Mouse (Mus musculus) liver, adult 2 months (tissue): ENCODE measurements around the gene Emc9. TPM values are rescaled to one million over a fixed set of nuclear protein-coding genes. Genes with fewer than 3 reads are reported as not detected.

Experiments used
- DNase-seq: peaks from one replicate; pipeline ENCODE4 v3.0.0-alpha.2; 2011; ENCODE audit warnings: low read depth, low spot score; ENCODE audit errors: extremely low read depth
- H3K27ac ChIP-seq: fragments of 200-500 bp; replicated peaks from 2 replicates; pipeline ENCODE4 v1.5.1; 2012; ENCODE audit warnings: low read depth, mild to moderate bottlenecking, control low read depth, inconsistent platforms, low read length; ENCODE audit not compliant: insufficient read depth
- H3K27me3 ChIP-seq: fragments of 200-500 bp; 2 replicates; pipeline ENCODE4 v1.6.1; 2012; ENCODE audit warnings: mild to moderate bottlenecking, moderate library complexity, low read length, inconsistent platforms; ENCODE audit not compliant: control insufficient read depth, insufficient read depth
- H3K36me3 ChIP-seq: fragments of 200-500 bp; 2 replicates; pipeline ENCODE4 v1.6.1; 2012; ENCODE audit warnings: low read length, inconsistent platforms; ENCODE audit not compliant: control insufficient read depth, insufficient read depth
- H3K4me1 ChIP-seq: fragments of 200-500 bp; 2 replicates; pipeline ENCODE4 v1.6.1; 2011; ENCODE audit warnings: low read length; ENCODE audit not compliant: control insufficient read depth, insufficient read depth
- H3K4me3 ChIP-seq: fragments of 200-500 bp; 2 replicates; pipeline ENCODE4 v1.5.1; 2011; ENCODE audit warnings: low read depth, mild to moderate bottlenecking, control low read depth, low read length, moderate library complexity; ENCODE audit not compliant: insufficient read depth
- H3K79me2 ChIP-seq: fragments of 200-500 bp; 2 replicates; pipeline ENCODE4 v1.6.1; 2012; ENCODE audit warnings: inconsistent platforms, mild to moderate bottlenecking, low read length, moderate library complexity; ENCODE audit not compliant: control insufficient read depth, insufficient read depth
- H3K9ac ChIP-seq: fragments of 200-500 bp; 2 replicates; pipeline ENCODE4 v1.6.1; 2012; ENCODE audit warnings: low read depth, mild to moderate bottlenecking, control low read depth, inconsistent platforms, low read length
- CTCF ChIP-seq: fragments of 200-500 bp; IDR thresholded peaks from 2 replicates; pipeline ENCODE4 v1.5.1; 2011; ENCODE audit warnings: low read depth, low read length, control low read depth
- POLR2A ChIP-seq: fragments of 200-500 bp; IDR thresholded peaks from 2 replicates; pipeline ENCODE4 v1.6.1; 2011; ENCODE audit warnings: low read length, control low read depth; ENCODE audit not compliant: insufficient read depth; ENCODE audit errors: extremely low read depth
- whole genome bisulfite sequencing: fragments of 180-500 bp; shearing (Covaris S2); methylation state at CpG from one replicate; pipeline ENCODE4 v1.1.7; 2018; 5-methylcytosine and 5-hydroxymethylcytosine counted together
- polyA plus RNA-seq: library from polyadenylated mRNA; depleted of rRNA; stranded (reverse); fragments of >200 nt; gene quantifications from 2 replicates; pipeline ENCODE4 v1.2.3, GENCODE M21; 2012
- total RNA-seq: library from RNA; depleted of rRNA; stranded (reverse); fragments of >200 nt; gene quantifications from 2 replicates; pipeline ENCODE4 v1.2.3, GENCODE M21; 2014

Gene Emc9
- total and polyA plus RNA-seq, 2 experiments, result 36.1 to 57.2 TPM

GRCm38 (mm10) chr14:55579511-55580496, 5.3 kb downstream of the Emc9 start:
- H3K4me1 ChIP-seq, result peaks cover 2% of the 10 kb centered on the region
- no peak overlapping the region for H3K27ac ChIP-seq
- H3K79me2 ChIP-seq, result 0 out of 2 replicates have a peak, but pooled peaks cover 9% of the 10 kb centered on the region
- 93% methylated on average over 23 of the region's 23 CpGs for WGBS
- TF ChIP-seq POLR2A (no peak), CTCF (no peak)
- no peak overlapping the region for H3K4me3 ChIP-seq
- peaks cover 10% of the 10 kb centered on the region; the same call in 1 of the 2 replicates for H3K36me3 ChIP-seq
- no peak overlapping the region for H3K9ac ChIP-seq
- H3K27me3 ChIP-seq, result no peaks in the 10 kb centered on the region
- no peak for DNase-seq

GRCm38 (mm10) chr14:55578668-55579269, 6.3 kb downstream of the Emc9 start:
- 10% methylated on average over 6 of the region's 6 CpGs for WGBS
- Histone ChIP-seq H3K4me3 (peak overlapping the region; percentile 81), H3K79me2 (0 out of 2 replicates have a peak, but pooled peaks cover 9% of the 10 kb centered on the region), H3K36me3 (peaks cover 10% of the 10 kb centered on the region; the same call in 1 of the 2 replicates), H3K4me1 (peaks cover 2% of the 10 kb centered on the region), H3K27ac (peak overlapping the region; percentile 89), H3K27me3 (no peaks in the 10 kb centered on the region), H3K9ac (peak overlapping the region; percentile 89)
- peak; percentile 63 for DNase-seq
- TF ChIP-seq POLR2A, result no peak
- no peak for TF ChIP-seq CTCF

- H3K9ac ChIP-seq, result peak within 1 kb of the TSS; percentile 89
- peak within 1 kb of the TSS; percentile 89 for H3K27ac ChIP-seq
- 0 out of 2 replicates have a peak, but pooled peaks cover 9% of the 10 kb centered on the region for H3K79me2 ChIP-seq
- peak; percentile 84 for DNase-seq
- TF ChIP-seq CTCF (no peak), POLR2A (peak; percentile 60; the same call in 1 of the 2 replicates)
- peak within 1 kb of the TSS; percentile 81 for H3K4me3 ChIP-seq
- under 1% methylated on average over 32 of the region's 32 CpGs for WGBS
- peaks cover 2% of the 10 kb centered on the region for H3K4me1 ChIP-seq
- H3K36me3 ChIP-seq, result peaks cover 10% of the 10 kb centered on the region; the same call in 1 of the 2 replicates
- H3K27me3 ChIP-seq, result no peaks in the 10 kb centered on the region
Observed at GRCm38 (mm10) chr14:55577871-55578667, 7.0 kb downstream of the Emc9 start, which contains the start of gene Psme1. Psme1 (plus strand) TSS chr14:55578123.

- Histone ChIP-seq H3K79me2 (0 out of 2 replicates have a peak, but pooled peaks cover 9% of the 10 kb centered on the region), H3K36me3 (peaks cover 7% of the 10 kb centered on the region; the same call in 1 of the 2 replicates), H3K27me3 (no peaks in the 10 kb centered on the region), H3K27ac (peak overlapping the region; percentile 85; the same call in 1 of the 2 replicates), H3K4me1 (peaks cover 2% of the 10 kb centered on the region), H3K9ac (peak overlapping the region; percentile 17; the same call in 1 of the 2 replicates), H3K4me3 (peak overlapping the region; percentile 37; the same call in 1 of the 2 replicates)
- DNase-seq, result no peak
- TF ChIP-seq POLR2A (no peak), CTCF (no peak)
- 86% methylated on average over 16 of the region's 16 CpGs for WGBS
Observed at GRCm38 (mm10) chr14:55576376-55576775, 8.7 kb downstream of the Emc9 start.

- 49% methylated on average over 13 of the region's 13 CpGs for WGBS
- H3K4me1 ChIP-seq, result peaks cover 2% of the 10 kb centered on the region
- peak overlapping the region; percentile 45 for H3K4me3 ChIP-seq
- peak overlapping the region; percentile 85 for H3K27ac ChIP-seq
- DNase-seq, result peak; percentile 69
- no peaks in the 10 kb centered on the region for H3K27me3 ChIP-seq
- peaks cover 5% of the 10 kb centered on the region; the same call in 1 of the 2 replicates for H3K36me3 ChIP-seq
- peak overlapping the region; percentile 49 for H3K9ac ChIP-seq
- TF ChIP-seq CTCF, result no peak
- TF ChIP-seq POLR2A, result no peak
- 0 out of 2 replicates have a peak, but pooled peaks cover 9% of the 10 kb centered on the region for H3K79me2 ChIP-seq
Observed at GRCm38 (mm10) chr14:55575711-55576110, 9.4 kb downstream of the Emc9 start.
